Mouse (Mus musculus): Measurements from ENCODE around the gene Ddc.

GRCm38 (mm10) chr11:11881783-11882155 is 16.2 kb downstream of the Ddc start:
- TF ChIP-seq POLR2A (IDR thresholded peaks at IDR 0.05; ENCODE audit: control insufficient read depth, extremely low read depth, insufficient read depth, low read length, poor library complexity): no peak
- TF ChIP-seq CTCF (IDR thresholded peaks at IDR 0.05; ENCODE audit: borderline replicate concordance, control insufficient read depth, extremely low read depth, insufficient read depth, low read length, poor library complexity): no peak
